Mouse (Mus musculus) forebrain, embryonic 11.5 days (tissue): Measurements from ENCODE around the gene Gmcl1. TPM values are rescaled to one million over a fixed set of nuclear protein-coding genes. Genes with fewer than 3 reads are reported as not detected.
A peak's percentile ranks its signal among the peaks of the same experiment; 100 is the strongest.

Experiments used
- ATAC-seq: fragments of 200-750 bp; cut with Nextera tagmentation; replicated peaks from 2 replicates; pipeline ENCODE4 v1.8.0; 2017; ENCODE audit warnings: moderate TSS enrichment; ENCODE audit not compliant: low FRiP score
- DNase-seq: peaks from one replicate; pipeline ENCODE4 v3.0.0-alpha.2; 2017; ENCODE audit warnings: low spot score
- H3K27ac ChIP-seq: fragments of 300-500 bp; sonication (generic); 2 replicates; pipeline ENCODE4 v1.5.1; 2014; ENCODE audit warnings: low read depth, low read length
- H3K27me3 ChIP-seq: fragments of 300-500 bp; sonication (generic); 2 replicates; pipeline ENCODE4 v1.6.1; 2014; ENCODE audit warnings: mild to moderate bottlenecking, low read length, mixed read lengths; ENCODE audit not compliant: control insufficient read depth, insufficient read depth
- H3K36me3 ChIP-seq: fragments of 300-500 bp; sonication (generic); 2 replicates; pipeline ENCODE4 v1.6.1; 2014; ENCODE audit warnings: mild to moderate bottlenecking, low read length, moderate library complexity, mixed read lengths; ENCODE audit not compliant: control insufficient read depth, insufficient read depth
- H3K4me1 ChIP-seq: fragments of 300-500 bp; sonication (generic); replicated peaks from 2 replicates; pipeline ENCODE4 v1.6.1; 2014; ENCODE audit warnings: low read length, mixed read lengths; ENCODE audit not compliant: control insufficient read depth, insufficient read depth
- H3K4me2 ChIP-seq: fragments of 300-500 bp; sonication (generic); 2 replicates; pipeline ENCODE4 v1.6.1; 2014; ENCODE audit warnings: low read depth, mild to moderate bottlenecking, low read length, moderate library complexity, mixed read lengths; ENCODE audit not compliant: severe bottlenecking
- H3K4me3 ChIP-seq: fragments of 300-500 bp; sonication (generic); 2 replicates; pipeline ENCODE4 v1.5.1; 2014; ENCODE audit warnings: low read depth, low read length
- H3K9ac ChIP-seq: fragments of 300-500 bp; sonication (generic); 2 replicates; pipeline ENCODE4 v1.6.1; 2014; ENCODE audit warnings: low read length
- H3K9me3 ChIP-seq: fragments of 300-500 bp; sonication (generic); 2 replicates; pipeline ENCODE4 v1.6.1; 2016; ENCODE audit warnings: low read length, mixed read lengths; ENCODE audit not compliant: control insufficient read depth
- WGBS: fragments of 180-500 bp; shearing (Covaris S2); extraction: QIAGEN DNeasy Blood & Tissue Kit; methylation state at CpG from one replicate; pipeline ENCODE4 v1.1.7; 2014; 5-methylcytosine and 5-hydroxymethylcytosine counted together
- polyA plus RNA-seq: library from polyadenylated mRNA; unstranded; fragments of >200 nt; fragmentation: Nextera tagmentation; extraction: Ambion mirVana; gene quantifications from 2 replicates; pipeline ENCODE4 v1.2.1, GENCODE M21; 2014

Gmcl1 gene
- polyA plus RNA-seq, 1 experiment from 2014 or later, result 44.2 TPM

GRCm38 (mm10) chr6:86708072-86708774, 25.0 kb downstream of the Gmcl1 start:
- no peaks in the 10 kb centered on the region for H3K4me1 ChIP-seq
- H3K4me3 ChIP-seq, result no peak overlapping the region
- no peak overlapping the region for H3K9ac ChIP-seq
- no peaks in the 10 kb centered on the region for H3K9me3 ChIP-seq
- H3K27ac ChIP-seq, result no peak overlapping the region
- 85% methylated on average over 4 of the region's 4 CpGs for WGBS
- peaks cover 2% of the 10 kb centered on the region; the same call in 1 of the 2 replicates for H3K36me3 ChIP-seq
- H3K4me2 ChIP-seq, result no peak overlapping the region
- H3K27me3 ChIP-seq, result no peaks in the 10 kb centered on the region
- DNase-seq (no peak), ATAC-seq (no peak)

DNA sequence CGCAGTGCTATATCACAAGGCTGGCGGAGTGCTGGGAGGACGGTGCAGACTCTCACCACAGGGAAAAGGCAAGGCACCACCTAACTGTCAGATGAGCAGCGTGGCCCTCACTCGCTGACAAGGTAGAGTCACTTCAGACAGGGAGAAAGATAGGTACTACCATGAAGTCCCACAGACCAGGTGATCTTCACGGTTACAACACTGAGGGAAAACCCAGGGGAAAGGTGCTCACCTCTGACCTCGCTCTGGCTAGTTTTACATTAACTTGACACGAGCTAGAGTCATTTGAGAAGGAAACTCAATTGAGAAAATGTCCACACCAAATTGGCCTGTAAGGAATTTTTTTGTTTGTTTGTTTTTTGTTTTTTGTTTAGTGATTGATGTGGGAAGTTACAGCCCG, 30.6 kb downstream of the Gmcl1 start:
- Histone ChIP-seq H3K36me3 (peaks cover 6% of the 10 kb centered on the region; the same call in 1 of the 2 replicates), H3K9me3 (no peaks in the 10 kb centered on the region), H3K27me3 (no peaks in the 10 kb centered on the region), H3K4me2 (no peak overlapping the region), H3K4me1 (no peaks in the 10 kb centered on the region), H3K4me3 (no peak overlapping the region), H3K27ac (no peak overlapping the region), H3K9ac (no peak overlapping the region)
- peak; percentile 13 for DNase-seq
- no peak for ATAC-seq
- 89% methylated on average over 9 of the region's 9 CpGs for WGBS

- no peak overlapping the region for H3K4me2 ChIP-seq
Measured at GRCm38 (mm10) chr6:86697903-86698302, 35.3 kb downstream of the Gmcl1 start.

DNA sequence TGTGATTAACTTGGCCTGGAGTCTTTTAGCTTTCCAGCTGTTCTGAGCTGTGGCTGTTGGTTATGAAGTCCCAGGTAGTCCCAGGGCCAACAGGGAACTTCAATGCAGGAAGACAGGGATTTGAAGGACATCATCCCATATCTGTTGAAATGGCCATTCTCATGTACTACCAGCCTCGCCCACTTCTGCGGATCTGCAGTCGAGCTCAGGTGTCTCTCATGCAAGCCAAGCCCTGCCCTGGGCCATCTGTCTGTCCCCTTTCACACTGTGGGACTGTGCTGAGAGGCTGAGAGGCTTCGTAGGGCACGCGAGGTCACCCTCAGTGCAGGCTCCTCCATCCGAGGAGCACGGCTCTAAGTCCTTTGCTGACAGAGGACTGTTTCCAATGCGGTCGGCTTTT, 37.0 kb downstream of the Gmcl1 start:
- Histone ChIP-seq H3K9ac (no peak overlapping the region), H3K4me1 (no peaks in the 10 kb centered on the region), H3K4me2 (no peak overlapping the region), H3K27me3 (no peaks in the 10 kb centered on the region), H3K4me3 (no peak overlapping the region), H3K27ac (no peak overlapping the region), H3K36me3 (peaks cover 4% of the 10 kb centered on the region; the same call in 1 of the 2 replicates), H3K9me3 (no peaks in the 10 kb centered on the region)
- no peak for ATAC-seq
- 89% methylated on average over 10 of the region's 10 CpGs for WGBS
- DNase-seq, result peak; percentile 35

More at GRCm38 (mm10) chr6:86697903-86698302, 35.3 kb downstream of the Gmcl1 start:
- ATAC-seq (no peak), DNase-seq (peak; percentile 35)
- Histone ChIP-seq H3K27me3 (no peaks in the 10 kb centered on the region), H3K9me3 (no peaks in the 10 kb centered on the region), H3K4me1 (no peaks in the 10 kb centered on the region), H3K4me3 (no peak overlapping the region), H3K36me3 (peaks cover 4% of the 10 kb centered on the region; the same call in 1 of the 2 replicates), H3K27ac (no peak overlapping the region), H3K9ac (no peak overlapping the region)
- WGBS, result 89% methylated on average over 6 of the region's 6 CpGs

- no peak overlapping the region for H3K4me2 ChIP-seq
- H3K36me3 ChIP-seq, result peaks cover 2% of the 10 kb centered on the region; the same call in 1 of the 2 replicates
- DNase-seq, result peak; percentile 76
- no peak overlapping the region for H3K9ac ChIP-seq
- no peak overlapping the region for H3K27ac ChIP-seq
- no peaks in the 10 kb centered on the region for H3K9me3 ChIP-seq
- H3K27me3 ChIP-seq, result no peaks in the 10 kb centered on the region
- H3K4me1 ChIP-seq, result no peaks in the 10 kb centered on the region
- ATAC-seq, result no peak
- H3K4me3 ChIP-seq, result no peak overlapping the region
Measured at GRCm38 (mm10) chr6:86694465-86694864, 38.7 kb downstream of the Gmcl1 start.

DNA sequence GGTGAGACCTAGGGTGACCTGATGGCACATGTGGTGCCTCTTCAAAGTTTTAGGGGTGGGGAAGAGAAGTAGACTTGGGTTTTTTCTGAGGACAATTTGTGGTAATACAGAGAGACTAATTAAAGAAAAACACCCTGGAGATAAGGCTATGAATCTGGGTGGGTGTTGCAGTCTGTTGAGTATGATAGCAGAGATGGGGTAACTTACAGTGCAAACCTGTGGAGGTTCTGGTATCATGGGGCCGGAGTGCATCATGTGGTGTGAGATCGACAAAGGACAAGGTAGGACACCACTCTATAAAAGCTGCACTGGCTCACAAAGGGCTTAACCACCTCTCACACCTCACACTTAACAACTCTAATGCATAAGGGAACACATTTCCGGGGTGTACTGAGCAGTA, 43.5 kb downstream of the Gmcl1 start:
- no peak overlapping the region for H3K4me2 ChIP-seq

GRCm38 (mm10) chr6:86686971-86687370, 46.2 kb downstream of the Gmcl1 start:
- Histone ChIP-seq H3K9me3 (no peaks in the 10 kb centered on the region), H3K4me3 (no peak overlapping the region), H3K4me2 (no peak overlapping the region), H3K36me3 (no peaks in the 10 kb centered on the region), H3K27me3 (no peaks in the 10 kb centered on the region), H3K4me1 (0 out of 2 replicates have a peak, but pooled peaks cover 2% of the 10 kb centered on the region), H3K27ac (no peak overlapping the region), H3K9ac (no peak overlapping the region)
- no peak for DNase-seq
- ATAC-seq, result no peak
- 65% methylated on average over 1 of the region's 1 CpGs for WGBS

More for the DNA sequence above, 43.5 kb downstream of the Gmcl1 start:
- no peaks in the 10 kb centered on the region for H3K27me3 ChIP-seq
- H3K9ac ChIP-seq, result no peak overlapping the region
- no peak overlapping the region for H3K27ac ChIP-seq
- no peaks in the 10 kb centered on the region for H3K9me3 ChIP-seq
- no peaks in the 10 kb centered on the region for H3K4me1 ChIP-seq
- no peak overlapping the region for H3K4me3 ChIP-seq
- H3K36me3 ChIP-seq, result no peaks in the 10 kb centered on the region
- ATAC-seq (no peak), DNase-seq (no peak)
- WGBS, result 89% methylated on average over 3 of the region's 3 CpGs

GRCm38 (mm10) chr6:86684655-86685011, 48.5 kb downstream of the Gmcl1 start:
- H3K4me1 ChIP-seq, result 0 out of 2 replicates have a peak, but pooled peaks cover 2% of the 10 kb centered on the region
- peak overlapping the region; percentile 80 for H3K4me2 ChIP-seq
- H3K4me3 ChIP-seq, result peak overlapping the region; percentile 88
- peaks cover 4% of the 10 kb centered on the region; the same call in 1 of the 2 replicates for H3K36me3 ChIP-seq
- 37% methylated on average over 12 of the region's 12 CpGs for WGBS
- H3K27ac ChIP-seq, result no peak overlapping the region
- H3K9me3 ChIP-seq, result no peaks in the 10 kb centered on the region
- no peak for DNase-seq
- no peak; the same call in 1 of the 2 replicates for ATAC-seq
- peak overlapping the region; percentile 84 for H3K9ac ChIP-seq
- H3K27me3 ChIP-seq, result no peaks in the 10 kb centered on the region
